Mouse (Mus musculus) hindbrain, embryonic 13.5 days (tissue): Measurements from ENCODE around the gene Stx7. TPM values are rescaled to one million over a fixed set of nuclear protein-coding genes. Genes with fewer than 3 reads are reported as not detected.

ENCODE experiments used
- ATAC-seq: fragments of 200-750 bp; cut with Nextera tagmentation; 2 replicates; pipeline ENCODE4 v1.8.0; 2017; ENCODE audit warnings: moderate TSS enrichment; ENCODE audit not compliant: low FRiP score
- H3K27ac ChIP-seq: fragments of 300-500 bp; sonication (generic); 2 replicates; pipeline ENCODE4 v1.5.1; 2015; ENCODE audit warnings: inconsistent platforms, mild to moderate bottlenecking, moderate library complexity
- H3K27me3 ChIP-seq: fragments of 300-500 bp; sonication (generic); 2 replicates; pipeline ENCODE4 v1.6.1; 2015; ENCODE audit warnings: mild to moderate bottlenecking, inconsistent platforms
- H3K36me3 ChIP-seq: fragments of 300-500 bp; sonication (generic); 2 replicates; pipeline ENCODE4 v1.6.1; 2015; ENCODE audit warnings: mild to moderate bottlenecking, inconsistent platforms
- H3K4me1 ChIP-seq: fragments of 300-500 bp; sonication (generic); replicated peaks from 2 replicates; pipeline ENCODE4 v1.6.1; 2015; ENCODE audit warnings: inconsistent platforms
- H3K4me2 ChIP-seq: fragments of 300-500 bp; sonication (generic); 2 replicates; pipeline ENCODE4 v1.6.1; 2015; ENCODE audit warnings: inconsistent platforms, mild to moderate bottlenecking, moderate library complexity
- H3K4me3 ChIP-seq: fragments of 300-500 bp; sonication (generic); 2 replicates; pipeline ENCODE4 v1.5.1; 2015; ENCODE audit warnings: mild to moderate bottlenecking, inconsistent platforms
- H3K9ac ChIP-seq: fragments of 300-500 bp; sonication (generic); 2 replicates; pipeline ENCODE4 v1.6.1; 2015; ENCODE audit warnings: mild to moderate bottlenecking, inconsistent platforms
- H3K9me3 ChIP-seq: fragments of 300-500 bp; sonication (generic); 2 replicates; pipeline ENCODE4 v1.6.1; 2016; ENCODE audit warnings: inconsistent platforms
- WGBS: fragments of 180-500 bp; shearing (Covaris S2); methylation state at CpG from one replicate; pipeline ENCODE4 v1.1.7; 2015; 5-methylcytosine and 5-hydroxymethylcytosine counted together
- polyA plus RNA-seq: library from polyadenylated mRNA; unstranded; fragments of >200 nt; fragmentation: Nextera tagmentation; extraction: Ambion mirVana; gene quantifications from 2 replicates; pipeline ENCODE4 v1.2.1, GENCODE M21; 2015

The Stx7 gene
- polyA plus RNA-seq, 1 experiment from 2014 or later, result 279 TPM

DNA sequence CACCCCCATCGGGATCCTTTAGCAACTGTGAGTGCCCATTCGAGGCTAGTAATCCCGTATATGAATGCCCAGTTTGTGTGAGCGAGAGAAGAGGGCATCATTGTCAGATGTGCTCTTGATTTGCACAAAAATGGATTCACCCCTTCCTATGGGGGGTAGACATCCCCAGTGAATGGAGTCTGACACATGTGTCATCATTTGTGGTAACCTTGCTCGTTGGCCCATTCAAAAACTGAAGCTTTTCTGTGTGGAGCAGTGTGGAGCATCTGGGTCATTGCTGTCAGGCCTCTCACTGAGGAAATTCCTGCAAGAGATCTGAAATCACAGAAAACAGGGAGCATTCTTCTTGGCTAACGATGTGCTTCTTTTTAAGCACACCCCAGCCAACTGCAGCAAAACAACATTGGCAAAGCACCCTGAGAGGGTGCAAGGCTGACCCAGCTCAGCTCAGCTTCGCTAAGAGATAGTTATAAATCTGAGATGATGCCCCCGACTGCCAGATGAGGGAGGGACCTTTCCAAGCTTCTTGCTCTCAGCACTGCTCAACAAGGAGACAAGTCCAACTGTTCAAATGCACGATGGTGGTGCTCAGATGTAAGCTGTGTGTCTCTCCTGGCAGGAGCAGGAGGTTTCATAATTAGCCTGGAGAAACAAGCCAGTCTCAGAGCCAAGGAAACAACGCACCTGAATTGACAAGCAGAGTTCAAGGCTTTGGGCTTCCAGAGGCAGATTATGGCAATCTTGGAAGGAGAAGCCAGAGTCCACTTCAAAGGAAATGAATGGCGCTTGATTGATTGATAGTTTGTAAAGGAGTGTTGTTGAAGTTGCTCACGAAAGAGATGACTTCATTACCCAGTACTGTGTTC lies 79.4 kb downstream of the Stx7 start:
- Histone ChIP-seq H3K9ac (no peak overlapping the region), H3K4me2 (no peak overlapping the region), H3K9me3 (no peaks in the 10 kb centered on the region), H3K27ac (no peak overlapping the region), H3K27me3 (peaks cover 28% of the 10 kb centered on the region), H3K4me1 (peaks cover 12% of the 10 kb centered on the region), H3K36me3 (no peaks in the 10 kb centered on the region), H3K4me3 (no peak overlapping the region)
- ATAC-seq, result no peak
- WGBS, result 31% methylated on average over 12 of the region's 12 CpGs

DNA sequence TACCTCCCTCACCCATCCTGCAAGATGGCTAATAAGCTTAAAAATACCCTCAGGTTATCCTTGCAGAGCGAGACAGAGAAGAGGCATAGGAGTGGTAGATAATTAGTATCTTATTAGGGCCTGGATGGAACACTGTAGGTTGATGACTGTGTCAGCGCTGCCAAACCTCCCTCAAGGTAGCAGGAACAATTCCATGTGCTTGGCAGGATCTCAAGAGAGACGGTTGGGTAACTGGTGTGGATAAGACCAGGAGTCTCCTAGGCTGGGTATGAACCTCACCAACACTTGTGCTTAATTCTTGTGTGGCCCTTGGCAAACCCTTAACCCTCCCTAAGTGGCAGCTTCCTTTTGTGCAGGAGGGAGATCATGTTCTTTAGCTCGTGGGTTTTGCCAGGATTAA lies 83.2 kb downstream of the Stx7 start:
- no peaks in the 10 kb centered on the region for H3K36me3 ChIP-seq
- H3K27ac ChIP-seq, result no peak overlapping the region
- H3K9me3 ChIP-seq, result no peaks in the 10 kb centered on the region
- no peak overlapping the region for H3K4me2 ChIP-seq
- H3K4me1 ChIP-seq, result peaks cover 9% of the 10 kb centered on the region
- no peak overlapping the region for H3K9ac ChIP-seq
- no peak for ATAC-seq
- H3K4me3 ChIP-seq, result no peak overlapping the region
- H3K27me3 ChIP-seq, result 0 out of 2 replicates have a peak, but pooled peaks cover 6% of the 10 kb centered on the region
- 73% methylated on average over 4 of the region's 4 CpGs for WGBS

DNA sequence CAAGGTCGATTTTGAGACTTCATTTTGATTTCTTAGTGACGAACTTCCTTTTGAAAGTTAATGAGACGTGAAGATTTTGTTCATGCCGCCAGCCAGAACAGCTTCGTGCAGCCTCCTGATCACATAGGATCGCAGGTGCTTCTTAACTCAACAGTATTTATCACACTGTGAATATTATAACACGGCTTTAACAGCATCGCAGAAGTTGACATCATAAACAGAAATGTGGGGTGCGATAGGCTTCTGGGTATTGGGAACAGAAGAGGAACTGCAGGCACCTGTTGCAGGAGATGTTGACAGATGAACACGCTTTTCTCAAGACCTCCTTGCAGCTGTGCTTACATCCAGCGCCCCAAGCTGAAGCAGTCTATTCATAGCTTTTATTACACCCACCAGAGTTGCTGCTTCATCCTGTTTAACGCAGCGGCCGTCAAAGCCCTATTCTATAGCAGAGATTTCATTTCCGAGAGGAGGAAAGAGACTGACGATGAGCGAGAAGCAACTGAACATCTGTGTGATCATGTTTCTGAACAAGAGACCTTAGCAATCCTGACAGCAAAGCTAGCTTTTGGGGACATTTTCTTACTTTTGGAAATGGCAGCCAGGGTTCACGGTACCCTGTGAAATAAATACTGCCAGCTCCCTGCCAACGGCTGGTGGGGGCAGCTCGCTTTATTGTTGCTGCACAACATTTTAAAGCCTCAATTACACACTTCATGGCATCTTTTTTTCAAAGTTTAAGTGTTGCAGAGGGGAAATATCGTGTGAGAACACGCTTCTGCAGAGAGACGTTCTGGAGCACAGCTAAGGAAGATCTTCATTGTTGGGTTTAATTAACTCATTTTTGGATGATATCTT lies 86.6 kb downstream of the Stx7 start:
- Histone ChIP-seq H3K9ac (no peak overlapping the region), H3K4me1 (peaks cover 9% of the 10 kb centered on the region), H3K9me3 (no peaks in the 10 kb centered on the region; the same call in 1 of the 2 replicates), H3K4me3 (no peak overlapping the region), H3K27me3 (0 out of 2 replicates have a peak, but pooled peaks cover 4% of the 10 kb centered on the region), H3K36me3 (no peaks in the 10 kb centered on the region), H3K4me2 (peak overlapping the region; percentile 43), H3K27ac (no peak overlapping the region)
- no peak for ATAC-seq
- WGBS, result 43% methylated on average over 23 of the region's 23 CpGs

Other genes with a start within 250 kb of the Stx7 start
- gene Taar1, start 228.9 kb upstream of the Stx7 start, polyA plus RNA-seq, result not detected in 2 replicates
- gene Taar2, start 210.7 kb upstream of the Stx7 start, polyA plus RNA-seq, result not detected in 2 replicates
- not detected in 2 replicates for gene Taar3, start 199.7 kb upstream of the Stx7 start, polyA plus RNA-seq
- not detected in 2 replicates for gene Taar4, start 188.8 kb upstream of the Stx7 start, polyA plus RNA-seq
- gene Taar5, start 178.6 kb upstream of the Stx7 start, polyA plus RNA-seq, result not detected in 2 replicates
- gene Taar6, start 163.7 kb upstream of the Stx7 start, polyA plus RNA-seq, result not detected in 2 replicates
- gene Taar7a, start 155.8 kb upstream of the Stx7 start, polyA plus RNA-seq, result not detected in 2 replicates
- not detected in 2 replicates for gene Taar7b, start 149.4 kb upstream of the Stx7 start, polyA plus RNA-seq
- gene Taar7d, start 122.1 kb upstream of the Stx7 start, polyA plus RNA-seq, result not detected in 2 replicates
- not detected in 2 replicates for gene Taar7e, start 111.7 kb upstream of the Stx7 start, polyA plus RNA-seq
- not detected in 2 replicates for gene Taar7f, start 99.8 kb upstream of the Stx7 start, polyA plus RNA-seq
- not detected in 2 replicates for gene Taar8a, start 72.8 kb upstream of the Stx7 start, polyA plus RNA-seq
- gene Taar8b, start 57.0 kb upstream of the Stx7 start, polyA plus RNA-seq, result not detected in 2 replicates
- gene Taar8c, start 47.4 kb upstream of the Stx7 start, polyA plus RNA-seq, result not detected in 2 replicates
- gene Taar9, start 39.8 kb upstream of the Stx7 start, polyA plus RNA-seq, result not detected in 2 replicates
- 8.6 and 9.6 TPM in 2 replicates for gene Moxd1, start 74.2 kb downstream of the Stx7 start, polyA plus RNA-seq